Mouse (Mus musculus): ENCODE results near the gene Pitx3. TPM values are rescaled to one million over a fixed set of nuclear protein-coding genes. Genes with fewer than 3 reads are reported as not detected.

Pitx3 gene
- total RNA-seq, 2 experiments from 2014 or later = not detected

DNA sequence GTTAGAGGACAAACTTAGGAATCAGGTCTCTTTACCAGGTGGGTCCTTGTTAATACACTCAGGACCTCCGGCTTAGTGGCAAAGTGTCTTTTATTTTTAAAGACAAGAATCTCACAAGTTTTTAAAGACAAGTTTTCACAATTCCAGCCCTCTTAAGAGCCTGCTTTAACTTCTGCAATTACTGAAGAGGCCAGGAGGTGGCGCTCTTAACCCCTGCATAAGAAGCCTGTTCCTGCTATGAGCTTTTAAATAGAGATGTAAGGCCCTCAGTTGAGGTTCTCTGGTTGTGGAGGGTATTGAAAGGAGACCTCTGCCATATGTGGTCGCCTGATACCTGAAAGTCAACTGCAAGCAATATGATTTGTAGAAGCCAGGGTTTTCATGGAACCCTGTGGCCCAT lies 61.8 kb downstream of the Pitx3 start:
- ATAC-seq (replicated peaks; ENCODE audit: low FRiP score, low TSS enrichment, poor library complexity, severe bottlenecking) = peak; percentile 52; the same call in 1 of the 2 replicates

Other genes starting within 250 kb of the Pitx3 start
- 5.6 and 10.5 TPM in 2 replicates for gene Armh3, start 149.8 kb downstream of the Pitx3 start, total RNA-seq (2014; fragmentation: Nextera tagmentation)
- 4.6 and 8.2 TPM in 2 replicates for gene Armh3, start 149.8 kb downstream of the Pitx3 start, total RNA-seq (2017)
- 0.55 and 2.1 TPM in 2 replicates for gene Hps6, start 144.8 kb downstream of the Pitx3 start, total RNA-seq (2014; fragmentation: Nextera tagmentation)
- gene Hps6, start 144.8 kb downstream of the Pitx3 start, total RNA-seq (2017) = 2.0 and 3.8 TPM in 2 replicates
- gene Pprc1, start 103.4 kb downstream of the Pitx3 start, total RNA-seq (2014; fragmentation: Nextera tagmentation) = 139 and 168 TPM in 2 replicates
- gene Pprc1, start 103.4 kb downstream of the Pitx3 start, total RNA-seq (2017) = 21.3 and 28.9 TPM in 2 replicates
- 370 and 401 TPM in 2 replicates for gene Ldb1, start 103.1 kb downstream of the Pitx3 start, total RNA-seq (2014; fragmentation: Nextera tagmentation)
- 268 and 296 TPM in 2 replicates for gene Ldb1, start 103.1 kb downstream of the Pitx3 start, total RNA-seq (2017)
- gene Nolc1, start 72.5 kb downstream of the Pitx3 start, total RNA-seq (2014; fragmentation: Nextera tagmentation) = 170 and 201 TPM in 2 replicates
- 271 and 318 TPM in 2 replicates for gene Nolc1, start 72.5 kb downstream of the Pitx3 start, total RNA-seq (2017)
- gene Elovl3, start 16.4 kb downstream of the Pitx3 start, total RNA-seq (2014; fragmentation: Nextera tagmentation) = not detected in 2 replicates
- gene Elovl3, start 16.4 kb downstream of the Pitx3 start, total RNA-seq (2017) = not detected in 2 replicates
- 48.7 and 56.7 TPM in 2 replicates for gene Gbf1, start 4.2 kb upstream of the Pitx3 start, total RNA-seq (2014; fragmentation: Nextera tagmentation)
- 23.4 and 38.9 TPM in 2 replicates for gene Gbf1, start 4.2 kb upstream of the Pitx3 start, total RNA-seq (2017)
- gene Nfkb2, start 156.0 kb upstream of the Pitx3 start, total RNA-seq (2014; fragmentation: Nextera tagmentation) = 2.8 and 5.6 TPM in 2 replicates
- gene Nfkb2, start 156.0 kb upstream of the Pitx3 start, total RNA-seq (2017) = 4.9 and 6.1 TPM in 2 replicates
- 3.4 and 7.1 TPM in 2 replicates for gene Psd, start 178.8 kb upstream of the Pitx3 start, total RNA-seq (2014; fragmentation: Nextera tagmentation)
- 0.99 TPM in 1 of 2 replicates, not detected in the other for gene Psd, start 178.8 kb upstream of the Pitx3 start, total RNA-seq (2017)
- gene Fbxl15, start 179.9 kb upstream of the Pitx3 start, total RNA-seq (2014; fragmentation: Nextera tagmentation) = 4.7 TPM in 1 of 2 replicates, not detected in the other
- gene Fbxl15, start 179.9 kb upstream of the Pitx3 start, total RNA-seq (2017) = 0.42 and 2.5 TPM in 2 replicates
- 58.5 and 61.2 TPM in 2 replicates for gene Cuedc2, start 190.4 kb upstream of the Pitx3 start, total RNA-seq (2014; fragmentation: Nextera tagmentation)
- gene Cuedc2, start 190.4 kb upstream of the Pitx3 start, total RNA-seq (2017) = 100 and 121 TPM in 2 replicates
- 15.0 and 16.5 TPM in 2 replicates for gene Mfsd13a, start 192.8 kb upstream of the Pitx3 start, total RNA-seq (2014; fragmentation: Nextera tagmentation)
- gene Mfsd13a, start 192.8 kb upstream of the Pitx3 start, total RNA-seq (2017) = 1.3 and 1.7 TPM in 2 replicates
- 0.55 TPM in 1 of 2 replicates, not detected in the other for gene 2310034G01Rik, start 202.0 kb upstream of the Pitx3 start, total RNA-seq (2014; fragmentation: Nextera tagmentation)
- 0.56 TPM in 1 of 2 replicates, not detected in the other for gene 2310034G01Rik, start 202.0 kb upstream of the Pitx3 start, total RNA-seq (2017)
- gene Actr1a, start 247.4 kb upstream of the Pitx3 start, total RNA-seq (2014; fragmentation: Nextera tagmentation) = 86.5 and 93.6 TPM in 2 replicates
- gene Actr1a, start 247.4 kb upstream of the Pitx3 start, total RNA-seq (2017) = 67.5 and 90.5 TPM in 2 replicates
- 16.3 and 19.9 TPM in 2 replicates for gene Sufu, start 248.6 kb upstream of the Pitx3 start, total RNA-seq (2014; fragmentation: Nextera tagmentation)
- 4.5 and 7.4 TPM in 2 replicates for gene Sufu, start 248.6 kb upstream of the Pitx3 start, total RNA-seq (2017)